Comparison of ENCODE assay signal across 8 mouse cellular contexts in genomic region chr17:56808518-56808917, GRCm38 (mm10). TPM values are rescaled to one million over a fixed set of nuclear protein-coding genes. Genes with fewer than 3 reads are reported as not detected.
A peak's percentile ranks its signal among the peaks of the same experiment; 100 is the strongest.
DNase-seq lines count a peak whose midpoint lies in the region; ATAC-seq and TF ChIP-seq lines count a peak whose summit lies in the region.

No protein-coding gene starts in this region.

- no peaks in the 10 kb centered on the region for H3K27me3 ChIP-seq in hindbrain, postnatal 0 days (ENCODE audit: insufficient read depth, low read length)

- WGBS in hindbrain, postnatal 0 days, result 7% methylated on average over 9 of the region's 9 CpGs

- no peaks in the 10 kb centered on the region for H3K36me3 ChIP-seq in hindbrain, postnatal 0 days (ENCODE audit: insufficient read depth, low read length)

- DNase-seq in WW6 (ENCODE audit: low read depth, low spot score), result peak; percentile 46
- DNase-seq in gastrocnemius, adult 8-10 months (ENCODE audit: low spot score in 2 of 2), result peak; percentile 57 to 59
- peak; percentile 92 for DNase-seq in hindbrain, postnatal 0 days (ENCODE audit: low spot score)
- peak; percentile 84 to 86 for DNase-seq in left cerebral cortex, adult 18-20 months (ENCODE audit: low spot score in 2 of 2)
- DNase-seq in lung, postnatal 36 days, result peak; percentile 86
- peak; percentile 91 for DNase-seq in retina, embryonic 14.5 days (ENCODE audit: low spot score)
- peak; percentile 75 for DNase-seq in thymus, postnatal 4 days

- no peak overlapping the region for H3K27ac ChIP-seq in hindbrain, postnatal 0 days

- no peaks in the 10 kb centered on the region for H3K9me3 ChIP-seq in hindbrain, postnatal 0 days (ENCODE audit: low read length)

- no peak overlapping the region for H3K4me3 ChIP-seq in hindbrain, postnatal 0 days (ENCODE audit: low read length)

- peak; percentile 99 for TF ChIP-seq CTCF in hindbrain, postnatal 0 days (IDR thresholded peaks at IDR 0.05; ENCODE audit: low read depth)

- H3K9ac ChIP-seq in hindbrain, postnatal 0 days (replicated peaks; ENCODE audit: low read length), result no peak overlapping the region

- peaks cover 10% of the 10 kb centered on the region; the same call in 1 of the 2 replicates for H3K4me1 ChIP-seq in hindbrain, postnatal 0 days (ENCODE audit: insufficient read depth, low read length)

- H3K4me2 ChIP-seq in hindbrain, postnatal 0 days (ENCODE audit: low read depth, low read length), result no peak overlapping the region

- peak; percentile 74 for ATAC-seq in common myeloid progenitor, adult 5-6 weeks (replicated peaks; ENCODE audit: low read depth, poor library complexity, severe bottlenecking)
- ATAC-seq in hindbrain, postnatal 0 days, result peak; percentile 83

RNA-seq across cellular contexts. Expression of gene Rfx2, which starts 22.3 kb away (rescaled TPM):
- 7.6 and 7.7 TPM in 2 replicates for total RNA-seq in common myeloid progenitor, adult 5-6 weeks (2017)
- total RNA-seq in gastrocnemius, adult 8-10 months (2022), result 1 to 10 TPM; 1.8 to 3.6 (median 2.5) TPM
- total RNA-seq in hindbrain, postnatal 0 days (2014; rRNA removed), result 4.9 and 9.8 TPM in 2 replicates
- polyA plus RNA-seq in hindbrain, postnatal 0 days (2015; fragmentation: Nextera tagmentation; extraction: Ambion mirVana), result 3.7 and 4.4 TPM in 2 replicates
- total RNA-seq in left cerebral cortex, adult 18-20 months (2021), result 1 to 10 TPM; 2.6 to 2.7 TPM

RNA-seq across cellular contexts. Expression of gene Prr22, which starts 38.5 kb away (rescaled TPM):
- total RNA-seq in common myeloid progenitor, adult 5-6 weeks (2017), result 0.15 TPM in 1 of 2 replicates, not detected in the other
- total RNA-seq in gastrocnemius, adult 8-10 months (2022), result under 1 TPM in 1 of 4 experiments, not detected in 3; 0.12 TPM
- total RNA-seq in hindbrain, postnatal 0 days (2014; rRNA removed), result 0.21 and 2.6 TPM in 2 replicates
- 0.46 and 0.87 TPM in 2 replicates for polyA plus RNA-seq in hindbrain, postnatal 0 days (2015; fragmentation: Nextera tagmentation; extraction: Ambion mirVana)
- 1 to 10 TPM in 1 of 2 experiments, under 1 TPM in 1; 0.88 to 1.1 TPM for total RNA-seq in left cerebral cortex, adult 18-20 months (2021)

RNA-seq across cellular contexts. Expression of gene Dus3l, which starts 44.0 kb away (rescaled TPM):
- total RNA-seq in common myeloid progenitor, adult 5-6 weeks (2017), result 16.8 and 17.5 TPM in 2 replicates
- total RNA-seq in gastrocnemius, adult 8-10 months (2022), result 10 to 100 TPM; 12.6 to 17.4 (median 15.4) TPM
- total RNA-seq in hindbrain, postnatal 0 days (2014; rRNA removed), result 79.0 and 96.5 TPM in 2 replicates
- polyA plus RNA-seq in hindbrain, postnatal 0 days (2015; fragmentation: Nextera tagmentation; extraction: Ambion mirVana), result 85.9 and 90.0 TPM in 2 replicates
- 10 to 100 TPM; 61.8 to 63.0 TPM for total RNA-seq in left cerebral cortex, adult 18-20 months (2021)

RNA-seq across cellular contexts. Expression of gene Nrtn, which starts 51.2 kb away (rescaled TPM):
- not detected in 2 replicates for total RNA-seq in common myeloid progenitor, adult 5-6 weeks (2017)
- total RNA-seq in gastrocnemius, adult 8-10 months (2022), result 1 to 10 TPM; 1.9 to 5.0 (median 3.5) TPM
- 12.9 and 15.7 TPM in 2 replicates for total RNA-seq in hindbrain, postnatal 0 days (2014; rRNA removed)
- 4.3 TPM in 2 replicates for polyA plus RNA-seq in hindbrain, postnatal 0 days (2015; fragmentation: Nextera tagmentation; extraction: Ambion mirVana)
- total RNA-seq in left cerebral cortex, adult 18-20 months (2021), result 1 to 10 TPM; 3.4 to 4.7 TPM
